Mouse (Mus musculus): ENCODE measurements around the gene Pdcl. TPM values are rescaled to one million over a fixed set of nuclear protein-coding genes. Genes with fewer than 3 reads are reported as not detected.
A peak's percentile ranks its signal among the peaks of the same experiment; 100 is the strongest.

Pdcl gene
- polyA plus RNA-seq (2016; fragmentation: Nextera tagmentation; extraction: Ambion mirVana): 32.8 and 34.6 TPM in 2 replicates

DNA sequence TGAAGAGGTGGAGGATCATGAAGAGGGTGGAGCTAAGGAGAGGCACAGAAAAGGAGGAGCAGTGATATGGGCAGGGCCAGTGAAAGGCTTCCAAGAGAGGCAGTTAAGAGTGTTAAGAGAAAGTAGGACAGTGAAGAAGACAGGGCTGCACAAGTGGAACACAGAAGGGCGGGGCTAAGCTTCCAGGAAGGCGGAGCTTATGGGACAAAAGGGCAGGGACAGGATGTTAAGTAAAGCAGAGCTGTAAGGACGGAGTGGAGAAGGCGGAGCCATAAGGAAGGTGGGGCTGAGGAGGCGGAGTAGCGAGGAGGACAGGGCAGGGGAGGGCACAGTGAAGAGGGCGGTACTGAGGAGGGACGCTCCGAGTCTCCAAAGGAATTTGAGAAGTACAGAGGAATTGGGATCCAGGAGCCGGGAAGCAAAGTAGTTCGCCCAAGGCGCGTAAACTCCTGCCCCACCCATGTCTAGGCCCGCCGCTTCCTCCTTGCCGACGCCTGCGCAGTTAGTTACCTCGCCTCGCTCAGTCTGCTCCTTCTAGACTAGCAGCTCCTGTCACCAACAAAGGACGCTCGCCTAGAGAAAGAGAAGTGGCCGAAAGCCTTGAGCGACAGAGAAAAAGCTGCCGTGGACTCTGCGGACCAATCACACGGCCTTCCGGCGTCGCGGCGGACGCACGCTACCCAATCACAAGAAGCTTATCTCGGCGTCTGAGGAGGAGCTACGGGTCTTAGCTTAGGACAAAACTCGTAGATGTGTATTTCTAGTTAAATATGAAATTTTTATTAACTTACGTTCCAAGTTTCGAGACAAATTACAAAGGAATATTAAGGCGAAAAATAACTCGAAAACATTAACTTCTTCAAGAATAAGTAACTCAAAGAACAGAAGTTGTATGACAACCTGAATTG lies at the start of gene Pdcl:
Gene Pdcl (minus strand): TSS at position 700 of the 908 bp plus-strand sequence.
- Histone ChIP-seq H3K27me3 (ENCODE audit: insufficient read depth, poor library complexity, severe bottlenecking) (no peaks in the 10 kb centered on the region), H3K9me3 (no peaks in the 10 kb centered on the region), H3K27ac (peak within 1 kb of the TSS; percentile 94), H3K4me1 (peaks cover 4% of the 10 kb centered on the region), H3K4me3 (peak within 1 kb of the TSS; percentile 76), H3K36me3 (peaks cover 33% of the 10 kb centered on the region)
- WGBS: under 1% methylated on average over 42 of the region's 42 CpGs
- DNase-seq (ENCODE audit: low spot score): peak; percentile 97

DNA sequence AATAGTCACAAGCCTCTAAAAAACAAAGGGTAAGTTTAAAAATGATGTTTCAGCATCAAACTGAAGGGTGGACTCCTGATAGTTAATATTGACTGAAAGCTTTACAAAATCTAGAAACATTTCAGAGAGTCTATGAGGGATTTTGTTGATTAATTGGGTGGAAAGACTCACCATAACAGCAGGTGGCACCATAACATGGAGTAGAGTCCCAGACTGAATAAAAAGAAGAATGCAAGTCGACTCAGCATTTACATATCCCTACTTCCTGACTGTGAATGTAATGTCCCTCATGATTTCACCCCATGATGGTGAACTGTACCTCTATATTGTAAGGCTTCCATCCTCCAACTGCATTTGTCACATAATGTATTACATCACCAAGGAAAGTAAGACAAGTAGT lies 36.4 kb upstream of the Pdcl start:
- H3K4me1 ChIP-seq: no peaks in the 10 kb centered on the region
- H3K9me3 ChIP-seq: no peaks in the 10 kb centered on the region
- no peak for DNase-seq (ENCODE audit: low spot score)
- WGBS: 71% methylated on average over 1 of the region's 1 CpGs
- H3K4me3 ChIP-seq: no peak overlapping the region
- peaks cover 60% of the 10 kb centered on the region for H3K36me3 ChIP-seq
- no peaks in the 10 kb centered on the region for H3K27me3 ChIP-seq (ENCODE audit: insufficient read depth, poor library complexity, severe bottlenecking)
- no peak overlapping the region for H3K27ac ChIP-seq

DNA sequence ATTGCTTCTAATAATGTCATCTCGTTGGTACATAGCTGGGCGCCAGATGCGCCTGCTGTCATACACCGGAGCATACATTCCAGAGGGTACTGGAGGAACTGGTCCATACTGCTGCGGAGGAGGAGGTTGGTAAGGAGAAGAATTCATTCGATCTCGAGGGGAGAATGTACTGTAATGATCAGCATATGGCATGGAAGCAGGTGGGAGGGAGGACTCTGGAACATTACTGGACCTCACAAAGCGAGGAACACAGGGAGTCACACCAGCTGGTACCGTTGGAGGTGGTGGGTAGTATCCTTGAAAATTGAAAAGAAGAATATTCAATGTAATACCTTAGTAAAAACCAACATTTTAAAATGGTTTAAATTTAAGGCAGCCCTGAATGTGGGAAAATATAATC lies 23.8 kb upstream of the Pdcl start:
- Histone ChIP-seq H3K36me3 (peaks cover 59% of the 10 kb centered on the region), H3K4me1 (no peaks in the 10 kb centered on the region), H3K27ac (no peak overlapping the region), H3K4me3 (no peak overlapping the region), H3K27me3 (ENCODE audit: insufficient read depth, poor library complexity, severe bottlenecking) (no peaks in the 10 kb centered on the region), H3K9me3 (no peaks in the 10 kb centered on the region)
- WGBS: 93% methylated on average over 9 of the region's 9 CpGs
- no peak for DNase-seq (ENCODE audit: low spot score)

DNA sequence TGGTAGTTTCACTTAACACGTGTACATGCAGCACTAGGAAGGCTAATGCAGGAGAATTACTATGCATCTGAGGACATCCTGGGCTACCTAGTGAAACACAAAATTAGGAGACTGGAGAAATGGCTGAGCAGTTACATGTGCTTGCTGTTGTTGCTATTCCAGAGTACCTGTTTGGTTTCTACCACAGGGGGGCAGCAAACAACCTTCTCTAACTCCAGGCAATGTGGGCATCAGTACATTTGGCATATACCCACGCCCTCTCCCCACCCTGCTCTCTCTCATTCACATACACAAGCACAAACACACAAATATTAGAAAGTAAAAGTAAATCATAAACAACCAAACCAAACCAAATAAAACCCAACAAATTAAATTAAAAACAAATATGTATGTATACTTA lies 21.1 kb upstream of the Pdcl start:
- Histone ChIP-seq H3K9me3 (no peaks in the 10 kb centered on the region), H3K4me1 (no peaks in the 10 kb centered on the region), H3K4me3 (no peak overlapping the region), H3K27me3 (ENCODE audit: insufficient read depth, poor library complexity, severe bottlenecking) (no peaks in the 10 kb centered on the region), H3K36me3 (peaks cover 75% of the 10 kb centered on the region), H3K27ac (no peak overlapping the region)
- 73% methylated on average over 2 of the region's 2 CpGs for WGBS
- DNase-seq (ENCODE audit: low spot score): peak; percentile 76

DNA sequence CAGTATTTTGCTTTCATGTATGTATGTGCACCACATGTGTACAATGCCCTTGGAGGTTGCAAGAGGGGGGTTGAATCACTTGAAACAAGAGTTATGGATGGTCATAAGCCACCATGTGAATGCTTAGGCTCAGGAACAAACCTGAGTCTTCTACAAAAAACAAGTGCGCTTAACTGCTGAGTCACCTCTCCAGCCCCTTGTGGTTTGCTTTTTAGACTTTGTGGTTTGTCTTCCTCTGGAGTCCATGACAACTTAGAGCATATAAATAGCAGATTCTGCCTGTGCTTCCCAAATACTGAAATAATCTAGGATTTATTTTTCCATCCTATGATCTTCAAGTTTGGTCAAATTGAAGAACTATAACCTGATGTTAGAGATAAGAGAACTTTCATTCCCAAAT lies 16.9 kb upstream of the Pdcl start:
- Histone ChIP-seq H3K36me3 (peaks cover 52% of the 10 kb centered on the region), H3K9me3 (no peaks in the 10 kb centered on the region), H3K4me3 (no peak overlapping the region), H3K27me3 (ENCODE audit: insufficient read depth, poor library complexity, severe bottlenecking) (no peaks in the 10 kb centered on the region), H3K27ac (no peak overlapping the region), H3K4me1 (no peaks in the 10 kb centered on the region)
- WGBS: 91% methylated on average over 1 of the region's 1 CpGs
- no peak for DNase-seq (ENCODE audit: low spot score)

DNA sequence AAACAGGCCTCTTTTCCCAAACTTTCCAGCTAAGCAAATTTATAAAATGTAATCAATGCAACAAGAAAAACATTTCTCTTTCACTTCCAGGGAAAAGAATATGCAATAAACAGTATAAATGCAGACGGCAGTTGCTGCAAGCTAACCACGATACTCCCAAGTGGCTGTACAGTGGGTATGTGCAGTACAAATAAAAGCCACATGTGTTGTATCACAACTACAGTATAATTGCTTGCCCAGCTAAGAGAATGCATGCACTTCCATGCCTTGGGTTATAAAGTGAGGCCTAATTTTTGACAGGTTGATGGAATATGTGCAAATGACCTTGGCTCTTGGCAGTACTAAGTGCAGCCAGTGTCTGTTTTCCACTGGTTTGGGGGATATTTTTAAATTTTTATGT lies 11.5 kb upstream of the Pdcl start:
- DNase-seq (ENCODE audit: low spot score): no peak
- H3K4me1 ChIP-seq: no peaks in the 10 kb centered on the region
- H3K27ac ChIP-seq: no peak overlapping the region
- peaks cover 17% of the 10 kb centered on the region; the same call in 1 of the 2 replicates for H3K36me3 ChIP-seq
- 97% methylated on average over 2 of the region's 2 CpGs for WGBS
- no peaks in the 10 kb centered on the region for H3K9me3 ChIP-seq
- H3K27me3 ChIP-seq (ENCODE audit: insufficient read depth, poor library complexity, severe bottlenecking): no peaks in the 10 kb centered on the region
- no peak overlapping the region for H3K4me3 ChIP-seq

DNA sequence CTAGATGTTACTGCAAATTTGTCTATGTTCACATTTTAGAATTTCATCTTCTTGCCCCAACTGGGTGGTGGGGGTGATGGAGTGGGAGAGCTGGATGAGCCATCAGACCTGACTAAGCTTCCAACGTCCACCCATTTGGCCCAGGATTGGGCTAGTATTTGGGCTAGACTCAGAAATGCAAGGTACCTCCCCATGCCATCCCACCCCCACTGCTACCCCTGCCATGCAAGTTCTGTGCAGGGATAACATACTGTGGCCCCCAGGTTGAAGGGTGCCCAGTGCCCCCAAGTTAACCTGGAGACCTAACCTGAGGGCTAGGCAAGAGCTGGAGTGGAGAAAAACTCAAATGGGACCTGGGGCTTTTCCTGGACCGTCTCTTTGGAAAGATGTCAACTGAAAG lies 776 bp upstream of the Pdcl start:
- H3K4me1 ChIP-seq: peaks cover 4% of the 10 kb centered on the region
- H3K27ac ChIP-seq: no peak overlapping the region
- no peaks in the 10 kb centered on the region for H3K27me3 ChIP-seq (ENCODE audit: insufficient read depth, poor library complexity, severe bottlenecking)
- 91% methylated on average over 2 of the region's 2 CpGs for WGBS
- DNase-seq (ENCODE audit: low spot score): no peak
- H3K4me3 ChIP-seq: peak overlapping the region; percentile 76
- H3K9me3 ChIP-seq: no peaks in the 10 kb centered on the region
- peaks cover 23% of the 10 kb centered on the region for H3K36me3 ChIP-seq

DNA sequence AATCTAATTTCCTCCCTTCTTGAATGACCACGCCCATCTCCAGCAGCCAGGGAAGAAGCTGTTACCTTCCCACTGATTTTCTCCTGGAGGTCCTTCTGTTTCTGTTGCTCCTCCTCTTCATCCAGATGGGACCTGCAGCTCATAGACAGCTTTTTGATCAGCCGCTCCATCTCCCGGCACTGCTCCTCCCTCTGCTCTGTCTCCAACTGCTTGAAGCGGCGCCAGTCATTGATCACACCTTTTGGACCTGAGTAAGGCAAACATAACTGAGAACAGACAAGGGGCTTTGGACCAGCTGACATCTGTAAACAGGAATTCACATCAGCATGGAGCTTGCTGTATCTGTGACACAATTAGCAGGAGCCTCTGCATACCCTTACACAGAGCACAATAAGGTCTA lies 3.6 kb downstream of the Pdcl start:
- H3K27ac ChIP-seq: no peak overlapping the region
- H3K36me3 ChIP-seq: peaks cover 65% of the 10 kb centered on the region
- no peak overlapping the region for H3K4me3 ChIP-seq
- 89% methylated on average over 5 of the region's 5 CpGs for WGBS
- no peaks in the 10 kb centered on the region for H3K9me3 ChIP-seq
- H3K4me1 ChIP-seq: peaks cover 4% of the 10 kb centered on the region
- H3K27me3 ChIP-seq (ENCODE audit: insufficient read depth, poor library complexity, severe bottlenecking): no peaks in the 10 kb centered on the region
- DNase-seq (ENCODE audit: low spot score): no peak

DNA sequence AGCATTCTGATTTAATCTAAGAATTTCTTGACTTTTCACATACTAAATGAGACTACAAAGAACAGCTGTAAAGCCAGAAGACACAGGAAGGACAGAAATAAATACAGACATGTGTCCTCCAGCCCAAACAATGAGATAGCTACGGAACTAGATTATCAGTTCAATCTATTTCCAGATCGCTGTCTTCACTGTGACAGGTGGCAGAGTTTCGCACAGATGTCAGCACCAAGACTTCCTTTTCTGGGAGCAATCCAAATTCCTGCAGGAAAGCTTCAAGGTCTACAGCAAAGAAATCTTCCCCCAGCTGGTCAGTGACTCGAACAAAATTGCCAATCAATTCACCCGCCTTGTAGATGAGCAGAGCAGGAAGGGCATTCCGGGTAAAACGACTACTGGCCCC lies 7.5 kb downstream of the Pdcl start:
- H3K4me1 ChIP-seq: peaks cover 4% of the 10 kb centered on the region; the same call in 1 of the 2 replicates
- H3K36me3 ChIP-seq: peaks cover 65% of the 10 kb centered on the region
- H3K9me3 ChIP-seq: no peaks in the 10 kb centered on the region
- H3K4me3 ChIP-seq: no peak overlapping the region
- H3K27me3 ChIP-seq (ENCODE audit: insufficient read depth, poor library complexity, severe bottlenecking): no peaks in the 10 kb centered on the region
- WGBS: 86% methylated on average over 7 of the region's 7 CpGs
- no peak overlapping the region for H3K27ac ChIP-seq
- no peak for DNase-seq (ENCODE audit: low spot score)

DNA sequence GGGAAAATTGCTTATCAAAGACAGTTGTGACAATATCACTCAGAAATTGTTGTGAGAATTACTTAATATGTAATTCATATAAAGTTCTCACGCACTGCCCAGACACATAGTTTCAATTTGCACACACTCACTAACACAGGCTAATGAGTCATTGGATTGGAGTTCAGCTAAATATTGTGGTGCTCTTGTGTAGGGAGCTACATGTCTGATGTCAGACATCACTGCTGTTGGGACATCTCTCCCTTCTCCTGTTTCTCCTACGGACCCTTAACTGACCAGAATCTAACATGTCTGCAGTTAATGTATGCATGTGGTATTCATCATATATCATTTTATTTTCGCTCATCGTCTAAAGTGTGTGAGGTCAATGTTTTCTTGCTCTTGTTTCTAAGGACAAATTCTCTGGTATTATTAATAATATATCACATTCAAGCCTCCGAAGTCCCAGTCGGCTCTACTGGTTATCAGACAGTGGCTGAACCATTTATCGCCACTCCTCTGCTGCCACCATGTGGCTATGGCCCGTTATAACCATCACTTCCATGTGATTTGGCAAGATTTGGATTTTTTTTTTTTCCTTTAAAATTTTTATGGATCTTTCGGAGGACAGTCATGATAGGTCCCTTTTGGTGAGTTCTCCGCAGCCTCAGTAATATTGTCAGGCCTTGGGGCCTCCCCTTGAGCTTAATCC lies 20.5 kb downstream of the Pdcl start:
- no peaks in the 10 kb centered on the region for H3K27me3 ChIP-seq (ENCODE audit: insufficient read depth, poor library complexity, severe bottlenecking)
- H3K4me1 ChIP-seq: no peaks in the 10 kb centered on the region
- WGBS: 57% methylated on average over 10 of the region's 10 CpGs
- no peak overlapping the region for H3K4me3 ChIP-seq
- DNase-seq (ENCODE audit: low spot score): no peak
- H3K9me3 ChIP-seq: no peaks in the 10 kb centered on the region
- H3K36me3 ChIP-seq: no peaks in the 10 kb centered on the region
- no peak overlapping the region for H3K27ac ChIP-seq

DNA sequence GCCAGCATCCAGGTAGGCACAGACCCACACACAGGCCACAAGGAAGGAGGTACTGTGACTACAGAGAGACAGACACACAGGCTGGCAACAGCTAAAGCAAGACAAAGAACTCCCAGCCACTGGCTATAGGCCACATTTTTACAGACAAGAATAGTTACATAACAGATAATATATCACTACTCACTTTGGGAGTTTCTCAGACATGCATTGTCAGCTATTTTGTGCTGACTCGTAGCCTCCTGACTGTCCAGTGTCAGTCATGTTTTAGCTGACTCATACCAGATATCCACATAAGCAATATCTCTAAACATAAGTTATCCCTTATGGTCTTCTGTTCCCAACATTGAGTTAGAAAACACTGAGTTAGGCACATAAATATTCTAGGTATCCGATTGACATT lies 25.8 kb downstream of the Pdcl start:
- DNase-seq (ENCODE audit: low spot score): no peak
- H3K9me3 ChIP-seq: no peaks in the 10 kb centered on the region
- H3K27me3 ChIP-seq (ENCODE audit: insufficient read depth, poor library complexity, severe bottlenecking): no peaks in the 10 kb centered on the region
- H3K4me3 ChIP-seq: no peak overlapping the region
- H3K36me3 ChIP-seq: no peaks in the 10 kb centered on the region
- 79% methylated on average over 2 of the region's 2 CpGs for WGBS
- no peak overlapping the region for H3K27ac ChIP-seq
- no peaks in the 10 kb centered on the region for H3K4me1 ChIP-seq

DNA sequence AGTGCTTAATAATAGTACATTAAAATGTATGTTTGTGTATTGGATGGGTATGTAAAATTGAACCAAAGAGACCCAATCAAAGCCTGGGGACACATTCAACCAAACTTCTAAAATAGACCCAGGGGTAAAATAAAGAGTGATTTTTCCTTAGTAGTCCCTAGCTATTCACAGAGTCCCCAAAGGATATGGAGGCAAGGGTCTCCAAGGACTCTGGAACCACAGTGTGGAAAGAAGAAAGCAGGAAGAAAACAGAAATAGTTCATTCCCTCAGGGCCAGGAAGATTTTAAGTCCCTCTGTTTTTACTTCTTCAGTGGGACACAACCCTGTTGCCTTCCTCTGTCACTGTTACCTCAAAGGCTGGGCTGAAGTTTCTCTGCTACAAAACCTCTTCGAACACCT lies 32.9 kb downstream of the Pdcl start, which contains the start of gene Olfr368:
Gene Olfr368 (plus strand): TSS at position 301 of the 400 bp plus-strand sequence.
- Histone ChIP-seq H3K27me3 (ENCODE audit: insufficient read depth, poor library complexity, severe bottlenecking) (no peaks in the 10 kb centered on the region), H3K9me3 (no peaks in the 10 kb centered on the region), H3K27ac (no peak within 1 kb of the TSS), H3K4me1 (no peaks in the 10 kb centered on the region), H3K4me3 (no peak within 1 kb of the TSS), H3K36me3 (no peaks in the 10 kb centered on the region)
- no peak for DNase-seq (ENCODE audit: low spot score)
- 86% methylated on average over 1 of the region's 1 CpGs for WGBS
